Mouse (Mus musculus): Measurements from ENCODE around the gene Ift74. TPM values are rescaled to one million over a fixed set of nuclear protein-coding genes. Genes with fewer than 3 reads are reported as not detected.
"Not testable (repeated sequence)": the region's sequence is repeated elsewhere in the genome, so short reads cannot be mapped to it uniquely, and the experiment has no call there.

The Ift74 gene
- polyA plus RNA-seq, 1 experiment: 53.7 TPM

- no peak overlapping the region for H3K4me3 ChIP-seq (ENCODE audit: control insufficient read depth, low read depth, low read length)
- no peak overlapping the region for H3K27ac ChIP-seq (ENCODE audit: control insufficient read depth, insufficient read depth, low read depth, low read length)
- TF ChIP-seq CTCF (IDR thresholded peaks at IDR 0.05; ENCODE audit: control insufficient read depth, insufficient read depth, insufficient replicate concordance, low read depth, low read length) (no peak), POLR2A (IDR thresholded peaks at IDR 0.05; ENCODE audit: control insufficient read depth, low read depth, low read length) (no peak)
- H3K4me1 ChIP-seq (ENCODE audit: control insufficient read depth, insufficient read depth, low read length): no peaks in the 10 kb centered on the region
- H3K27me3 ChIP-seq (ENCODE audit: control insufficient read depth, insufficient read depth, low read length): no peaks in the 10 kb centered on the region
- H3K36me3 ChIP-seq (ENCODE audit: control insufficient read depth, insufficient read depth, low read length): no peaks in the 10 kb centered on the region
Observed at GRCm38 (mm10) chr4:94669718-94670117, 55.4 kb downstream of the Ift74 start.

GRCm38 (mm10) chr4:94680662-94681061, 66.4 kb downstream of the Ift74 start:
- H3K4me3 ChIP-seq (ENCODE audit: control insufficient read depth, low read depth, low read length): no peak overlapping the region
- H3K4me1 ChIP-seq (ENCODE audit: control insufficient read depth, insufficient read depth, low read length): no peaks in the 10 kb centered on the region
- no peaks in the 10 kb centered on the region for H3K27me3 ChIP-seq (ENCODE audit: control insufficient read depth, insufficient read depth, low read length)
- peaks cover 1% of the 10 kb centered on the region; the same call in 1 of the 2 replicates for H3K36me3 ChIP-seq (ENCODE audit: control insufficient read depth, insufficient read depth, low read length)
- no peak for TF ChIP-seq POLR2A (IDR thresholded peaks at IDR 0.05; ENCODE audit: control insufficient read depth, low read depth, low read length)
- no peak for TF ChIP-seq CTCF (IDR thresholded peaks at IDR 0.05; ENCODE audit: control insufficient read depth, insufficient read depth, insufficient replicate concordance, low read depth, low read length)
- no peak overlapping the region for H3K27ac ChIP-seq (ENCODE audit: control insufficient read depth, insufficient read depth, low read depth, low read length)

- Histone ChIP-seq H3K4me3 (ENCODE audit: control insufficient read depth, low read depth, low read length) (no peak overlapping the region), H3K36me3 (ENCODE audit: control insufficient read depth, insufficient read depth, low read length) (peaks cover 1% of the 10 kb centered on the region; the same call in 1 of the 2 replicates), H3K27me3 (ENCODE audit: control insufficient read depth, insufficient read depth, low read length) (no peaks in the 10 kb centered on the region), H3K4me1 (ENCODE audit: control insufficient read depth, insufficient read depth, low read length) (no peaks in the 10 kb centered on the region), H3K27ac (ENCODE audit: control insufficient read depth, insufficient read depth, low read depth, low read length) (no peak overlapping the region)
- no peak for TF ChIP-seq POLR2A (IDR thresholded peaks at IDR 0.05; ENCODE audit: control insufficient read depth, low read depth, low read length)
- TF ChIP-seq CTCF (IDR thresholded peaks at IDR 0.05; ENCODE audit: control insufficient read depth, insufficient read depth, insufficient replicate concordance, low read depth, low read length): no peak
Observed at GRCm38 (mm10) chr4:94681181-94681580, 66.9 kb downstream of the Ift74 start.

- no peak for TF ChIP-seq POLR2A (IDR thresholded peaks at IDR 0.05; ENCODE audit: control insufficient read depth, low read depth, low read length)
- TF ChIP-seq CTCF (IDR thresholded peaks at IDR 0.05; ENCODE audit: control insufficient read depth, insufficient read depth, insufficient replicate concordance, low read depth, low read length): no peak
- Histone ChIP-seq H3K4me3 (ENCODE audit: control insufficient read depth, low read depth, low read length) (no peak overlapping the region), H3K27me3 (ENCODE audit: control insufficient read depth, insufficient read depth, low read length) (no peaks in the 10 kb centered on the region), H3K4me1 (ENCODE audit: control insufficient read depth, insufficient read depth, low read length) (no peaks in the 10 kb centered on the region), H3K36me3 (ENCODE audit: control insufficient read depth, insufficient read depth, low read length) (peaks cover 1% of the 10 kb centered on the region; the same call in 1 of the 2 replicates), H3K27ac (ENCODE audit: control insufficient read depth, insufficient read depth, low read depth, low read length) (no peak overlapping the region)
Observed at GRCm38 (mm10) chr4:94682029-94682428, 67.7 kb downstream of the Ift74 start.

- H3K36me3 ChIP-seq (ENCODE audit: control insufficient read depth, insufficient read depth, low read length): peaks cover 3% of the 10 kb centered on the region; the same call in 1 of the 2 replicates
- no peak overlapping the region for H3K27ac ChIP-seq (ENCODE audit: control insufficient read depth, insufficient read depth, low read depth, low read length)
- TF ChIP-seq CTCF (IDR thresholded peaks at IDR 0.05; ENCODE audit: control insufficient read depth, insufficient read depth, insufficient replicate concordance, low read depth, low read length) (no peak), POLR2A (IDR thresholded peaks at IDR 0.05; ENCODE audit: control insufficient read depth, low read depth, low read length) (no peak)
Observed at GRCm38 (mm10) chr4:94683305-94683704, 69.0 kb downstream of the Ift74 start.

GRCm38 (mm10) chr4:94689804-94690203, 75.5 kb downstream of the Ift74 start:
- not testable (repeated sequence) for H3K36me3 ChIP-seq (ENCODE audit: control insufficient read depth, insufficient read depth, low read length); H3K27ac ChIP-seq (ENCODE audit: control insufficient read depth, insufficient read depth, low read depth, low read length)

More at GRCm38 (mm10) chr4:94683305-94683704, 69.0 kb downstream of the Ift74 start:
- H3K27me3 ChIP-seq (ENCODE audit: control insufficient read depth, insufficient read depth, low read length): no peaks in the 10 kb centered on the region
- H3K4me3 ChIP-seq (ENCODE audit: control insufficient read depth, low read depth, low read length): no peak overlapping the region
- H3K4me1 ChIP-seq (ENCODE audit: control insufficient read depth, insufficient read depth, low read length): no peaks in the 10 kb centered on the region

GRCm38 (mm10) chr4:94691078-94691477, 76.8 kb downstream of the Ift74 start:
- Histone ChIP-seq H3K4me3 (ENCODE audit: control insufficient read depth, low read depth, low read length) (no peak overlapping the region), H3K27ac (ENCODE audit: control insufficient read depth, insufficient read depth, low read depth, low read length) (no peak overlapping the region), H3K27me3 (ENCODE audit: control insufficient read depth, insufficient read depth, low read length) (no peaks in the 10 kb centered on the region), H3K4me1 (ENCODE audit: control insufficient read depth, insufficient read depth, low read length) (no peaks in the 10 kb centered on the region), H3K36me3 (ENCODE audit: control insufficient read depth, insufficient read depth, low read length) (peaks cover 2% of the 10 kb centered on the region)
- TF ChIP-seq POLR2A (IDR thresholded peaks at IDR 0.05; ENCODE audit: control insufficient read depth, low read depth, low read length) (no peak), CTCF (IDR thresholded peaks at IDR 0.05; ENCODE audit: control insufficient read depth, insufficient read depth, insufficient replicate concordance, low read depth, low read length) (no peak)

More at GRCm38 (mm10) chr4:94689804-94690203, 75.5 kb downstream of the Ift74 start:
- H3K27me3 ChIP-seq (ENCODE audit: control insufficient read depth, insufficient read depth, low read length); H3K4me3 ChIP-seq (ENCODE audit: control insufficient read depth, low read depth, low read length); H3K4me1 ChIP-seq (ENCODE audit: control insufficient read depth, insufficient read depth, low read length): not testable (repeated sequence)

GRCm38 (mm10) chr4:94692175-94692574, 77.9 kb downstream of the Ift74 start:
- no peak for TF ChIP-seq CTCF (IDR thresholded peaks at IDR 0.05; ENCODE audit: control insufficient read depth, insufficient read depth, insufficient replicate concordance, low read depth, low read length)
- TF ChIP-seq POLR2A (IDR thresholded peaks at IDR 0.05; ENCODE audit: control insufficient read depth, low read depth, low read length): no peak

More at GRCm38 (mm10) chr4:94692175-94692574, 77.9 kb downstream of the Ift74 start:
- Histone ChIP-seq H3K36me3 (ENCODE audit: control insufficient read depth, insufficient read depth, low read length) (peaks cover 2% of the 10 kb centered on the region), H3K4me3 (ENCODE audit: control insufficient read depth, low read depth, low read length) (no peak overlapping the region), H3K27ac (ENCODE audit: control insufficient read depth, insufficient read depth, low read depth, low read length) (no peak overlapping the region), H3K4me1 (ENCODE audit: control insufficient read depth, insufficient read depth, low read length) (no peaks in the 10 kb centered on the region), H3K27me3 (ENCODE audit: control insufficient read depth, insufficient read depth, low read length) (no peaks in the 10 kb centered on the region)
